Mouse (Mus musculus) cerebellum, adult 2 months (tissue): ENCODE measurements around the gene Ggt1.

Experiments used
- CTCF ChIP-seq: fragments of 200-500 bp; IDR thresholded peaks from 2 replicates; pipeline ENCODE4 v1.5.1; 2011; ENCODE audit warnings: low read depth, mild to moderate bottlenecking, control low read depth, low read length, moderate library complexity, borderline replicate concordance; ENCODE audit not compliant: insufficient read depth
- POLR2A ChIP-seq: fragments of 200-500 bp; IDR thresholded peaks from 2 replicates; pipeline ENCODE4 v1.6.1; 2011; ENCODE audit warnings: low read length, control low read depth, borderline replicate concordance; ENCODE audit not compliant: insufficient read depth

DNA sequence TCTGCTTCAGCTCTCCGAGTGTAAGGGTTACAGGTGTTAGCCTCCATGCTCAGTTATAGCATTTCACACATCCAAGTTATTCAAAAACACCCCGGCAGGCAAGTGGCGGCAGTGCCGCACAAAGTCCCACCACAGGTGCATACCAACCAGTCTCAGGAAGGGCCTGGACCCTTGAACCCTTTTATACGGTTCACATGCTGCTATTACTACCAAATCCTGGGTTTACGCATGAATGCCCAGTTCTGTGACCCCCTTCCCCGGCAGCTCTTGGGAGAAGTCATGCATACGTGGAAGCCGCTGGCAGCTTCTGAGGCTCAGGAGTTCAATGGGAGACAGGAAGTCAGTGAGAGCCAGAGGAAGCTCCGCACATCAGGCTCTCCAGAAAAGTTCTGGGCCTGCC, 11.8 kb downstream of the Ggt1 start:
- TF ChIP-seq CTCF (no peak), POLR2A (no peak)
